Mouse (Mus musculus): ENCODE data around the gene Tgfa.

GRCm38 (mm10) chr6:86182626-86183025 is 12.4 kb upstream of the Tgfa start:
- TF ChIP-seq CTCF (conservative IDR thresholded peaks at IDR 0.05; ENCODE audit: low read length) (no peak), NANOG (IDR thresholded peaks at IDR 0.05; ENCODE audit: borderline replicate concordance, low read length) (no peak)

Data from E14TG2a.4 (cell line).